Mouse (Mus musculus): Measurements from ENCODE around the gene Ifrd2. TPM values are rescaled to one million over a fixed set of nuclear protein-coding genes. Genes with fewer than 3 reads are reported as not detected.

Gene Ifrd2
- polyA plus RNA-seq, 1 experiment from 2014 or later: 40.0 TPM

DNA sequence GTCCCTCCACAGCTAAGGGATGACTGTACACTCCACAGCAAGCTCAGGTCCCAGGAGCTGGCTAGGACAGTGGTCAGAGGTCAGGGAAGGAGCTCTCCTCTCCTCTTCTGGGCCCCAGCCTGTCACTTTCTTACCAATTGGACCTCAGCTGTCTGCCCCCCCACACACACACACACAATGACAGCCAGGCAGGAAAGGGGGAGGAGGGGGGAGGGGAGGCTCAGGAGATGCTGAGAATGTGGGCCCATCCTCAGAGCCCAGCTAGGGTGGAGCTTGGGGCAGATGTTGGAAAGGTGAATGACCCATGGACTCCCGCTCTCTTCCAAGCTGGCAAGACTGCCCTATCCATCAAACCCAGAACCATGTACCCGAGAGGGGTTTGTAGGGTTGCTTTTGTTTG is 19.6 kb downstream of the Ifrd2 start:
- ATAC-seq (ENCODE audit: borderline replicate concordance, extremely low read depth, low FRiP score, low TSS enrichment): no peak
- no peaks in the 10 kb centered on the region for H3K36me3 ChIP-seq
- peaks cover 58% of the 10 kb centered on the region for H3K4me1 ChIP-seq
- H3K4me3 ChIP-seq: peak overlapping the region; percentile 11
- peak overlapping the region; percentile 29 for H3K4me2 ChIP-seq
- no peaks in the 10 kb centered on the region for H3K9me3 ChIP-seq
- no peaks in the 10 kb centered on the region for H3K27me3 ChIP-seq
- 60% methylated on average over 2 of the region's 2 CpGs for WGBS
- no peak overlapping the region for H3K9ac ChIP-seq
- H3K27ac ChIP-seq: peak overlapping the region; percentile 72; the same call in 1 of the 2 replicates

DNA sequence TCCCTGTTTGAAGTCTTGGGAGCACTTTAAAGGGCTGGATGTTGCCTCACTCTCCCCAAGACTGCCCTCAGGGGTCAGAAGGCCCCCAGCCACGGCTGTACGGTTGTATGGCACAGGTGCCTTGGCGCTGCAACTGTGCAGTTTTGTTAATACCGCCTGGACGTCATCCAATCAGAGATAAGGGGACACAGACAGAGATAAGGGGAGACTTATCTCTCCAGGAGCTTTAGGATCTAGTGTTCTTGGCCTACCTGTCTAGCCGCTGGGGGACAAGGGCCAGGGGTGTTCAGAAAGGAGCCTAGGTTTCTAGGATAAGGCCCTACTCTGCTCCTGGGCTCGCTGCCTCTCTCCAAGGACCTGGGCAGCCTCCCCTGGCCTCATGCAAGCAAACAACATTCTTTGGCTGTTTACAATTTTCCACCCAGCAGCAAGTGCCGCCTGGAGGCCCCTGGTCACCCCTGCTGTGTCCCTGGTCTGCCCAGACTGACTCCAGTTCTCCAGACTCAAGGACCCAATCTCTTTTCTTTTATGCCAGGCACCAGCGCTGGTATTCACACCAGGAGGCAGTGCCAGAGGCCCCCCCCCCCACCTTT is 20.3 kb downstream of the Ifrd2 start:
- Histone ChIP-seq H3K36me3 (no peaks in the 10 kb centered on the region), H3K4me2 (peak overlapping the region; percentile 29), H3K9me3 (no peaks in the 10 kb centered on the region), H3K9ac (no peak overlapping the region), H3K4me1 (peaks cover 57% of the 10 kb centered on the region), H3K4me3 (no peak overlapping the region), H3K27me3 (no peaks in the 10 kb centered on the region), H3K27ac (peak overlapping the region; percentile 72)
- WGBS: 25% methylated on average over 9 of the region's 9 CpGs
- no peak for ATAC-seq (ENCODE audit: borderline replicate concordance, extremely low read depth, low FRiP score, low TSS enrichment)

DNA sequence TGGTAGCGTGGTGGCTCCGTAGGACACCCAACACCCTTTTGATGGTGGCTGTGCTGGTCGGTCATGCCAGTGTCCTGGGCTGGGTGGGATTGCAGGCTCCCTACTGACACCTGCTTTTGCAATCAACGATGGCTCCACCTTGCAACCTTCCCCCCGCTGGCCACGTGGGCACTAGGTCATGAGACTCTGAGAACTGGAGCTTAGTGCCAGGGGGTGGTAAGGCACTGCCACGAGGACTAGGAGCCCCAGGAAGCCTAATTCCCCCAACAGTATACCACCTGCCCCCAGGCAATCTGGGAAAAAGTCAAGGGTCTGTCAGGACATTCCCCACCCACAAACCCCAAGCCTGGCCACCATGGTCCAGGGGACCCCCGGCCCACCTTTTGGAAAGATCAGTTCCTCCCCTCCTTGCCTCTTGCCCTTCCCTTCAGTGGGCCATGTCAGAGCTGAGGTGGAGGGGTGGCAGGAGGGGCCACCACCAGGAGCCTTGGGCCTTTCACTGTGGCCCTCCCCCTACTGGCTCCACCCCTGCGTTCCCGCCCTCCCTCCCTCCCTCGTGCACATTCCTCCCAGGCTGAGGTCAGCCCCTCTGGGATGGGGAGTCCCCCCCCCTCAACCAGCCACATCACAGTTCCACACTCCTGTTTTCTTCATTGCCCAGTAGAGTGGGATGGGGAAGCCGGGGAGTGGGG is 21.4 kb downstream of the Ifrd2 start, which contains the start of gene Sema3b:
Sema3b (minus strand) TSS at position 489 of the 692 bp plus-strand sequence.
- Histone ChIP-seq H3K27ac (peak within 1 kb of the TSS; percentile 72), H3K27me3 (no peaks in the 10 kb centered on the region), H3K4me3 (no peak within 1 kb of the TSS), H3K4me1 (peaks cover 69% of the 10 kb centered on the region), H3K36me3 (peaks cover 2% of the 10 kb centered on the region), H3K4me2 (peak within 1 kb of the TSS; percentile 12), H3K9ac (no peak within 1 kb of the TSS), H3K9me3 (no peaks in the 10 kb centered on the region)
- WGBS: 42% methylated on average over 11 of the region's 12 CpGs
- no peak for ATAC-seq (ENCODE audit: borderline replicate concordance, extremely low read depth, low FRiP score, low TSS enrichment)

DNA sequence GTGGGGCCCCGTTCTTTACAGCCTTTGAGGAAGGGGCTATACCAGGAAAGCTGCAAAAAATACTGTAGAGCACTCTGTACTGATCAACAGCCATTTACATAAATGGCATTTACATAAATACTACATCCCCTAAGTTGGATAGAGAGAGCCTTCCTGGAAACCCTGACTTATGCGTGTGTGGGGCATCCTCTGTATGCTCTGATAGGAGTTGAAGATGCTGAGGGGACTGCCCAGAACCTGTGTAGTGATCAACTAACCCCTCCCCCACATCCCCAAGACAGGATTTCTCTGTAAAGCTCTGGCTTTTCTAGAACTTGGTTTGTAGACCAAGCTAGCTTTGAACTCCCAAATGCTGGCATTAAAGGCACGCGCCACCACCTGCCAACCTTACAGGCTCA is 22.0 kb downstream of the Ifrd2 start:
- Histone ChIP-seq H3K9me3 (no peaks in the 10 kb centered on the region), H3K27me3 (no peaks in the 10 kb centered on the region), H3K4me1 (peaks cover 65% of the 10 kb centered on the region), H3K4me3 (no peak overlapping the region), H3K4me2 (no peak overlapping the region), H3K27ac (no peak overlapping the region), H3K9ac (no peak overlapping the region), H3K36me3 (peaks cover 8% of the 10 kb centered on the region)
- ATAC-seq (ENCODE audit: borderline replicate concordance, extremely low read depth, low FRiP score, low TSS enrichment): no peak
- 65% methylated on average over 4 of the region's 4 CpGs for WGBS

DNA sequence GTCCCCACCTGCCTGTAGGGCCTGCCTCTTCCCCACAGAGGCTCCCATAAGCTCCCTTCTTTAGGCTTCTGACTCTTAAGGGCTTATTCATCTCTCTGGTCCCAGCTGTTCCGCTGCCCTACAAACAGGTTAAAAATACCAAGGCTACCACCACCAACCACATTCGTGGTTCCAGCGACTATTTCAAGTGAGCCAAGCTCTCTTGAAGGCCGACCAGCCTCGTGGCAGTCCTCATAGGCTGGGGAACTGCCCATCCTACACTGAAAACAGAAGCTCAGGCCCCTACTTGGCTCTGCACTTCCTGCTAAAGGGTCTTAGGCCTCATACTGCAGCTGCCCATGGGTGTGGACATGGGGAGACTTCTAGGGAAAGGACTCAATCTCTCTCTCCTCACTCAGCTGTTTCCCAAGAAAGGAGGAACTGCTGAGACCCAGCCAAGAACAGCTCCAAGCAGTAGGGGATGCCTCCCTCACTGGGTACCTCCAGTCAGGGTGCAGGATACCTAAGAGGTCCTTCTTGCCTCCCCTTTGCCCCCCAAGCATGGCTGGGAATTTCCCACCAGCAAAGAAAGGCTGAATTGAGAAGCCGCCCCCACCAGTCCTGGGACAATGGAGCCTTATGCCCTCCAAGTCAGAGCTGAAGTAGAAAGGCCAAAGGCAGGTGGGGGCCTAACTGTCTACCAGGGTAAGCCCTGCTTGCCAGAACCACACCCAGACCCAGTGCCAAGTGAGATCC is 24.2 kb downstream of the Ifrd2 start:
- WGBS: 53% methylated on average over 6 of the region's 6 CpGs
- peak overlapping the region; percentile 39; the same call in 1 of the 2 replicates for H3K4me3 ChIP-seq
- peaks cover 30% of the 10 kb centered on the region for H3K36me3 ChIP-seq
- H3K27ac ChIP-seq: peak overlapping the region; percentile 92
- H3K4me1 ChIP-seq: peaks cover 55% of the 10 kb centered on the region
- ATAC-seq (ENCODE audit: borderline replicate concordance, extremely low read depth, low FRiP score, low TSS enrichment): no peak
- H3K27me3 ChIP-seq: no peaks in the 10 kb centered on the region
- no peaks in the 10 kb centered on the region for H3K9me3 ChIP-seq
- H3K4me2 ChIP-seq: peak overlapping the region; percentile 85
- peak overlapping the region; percentile 61 for H3K9ac ChIP-seq

DNA sequence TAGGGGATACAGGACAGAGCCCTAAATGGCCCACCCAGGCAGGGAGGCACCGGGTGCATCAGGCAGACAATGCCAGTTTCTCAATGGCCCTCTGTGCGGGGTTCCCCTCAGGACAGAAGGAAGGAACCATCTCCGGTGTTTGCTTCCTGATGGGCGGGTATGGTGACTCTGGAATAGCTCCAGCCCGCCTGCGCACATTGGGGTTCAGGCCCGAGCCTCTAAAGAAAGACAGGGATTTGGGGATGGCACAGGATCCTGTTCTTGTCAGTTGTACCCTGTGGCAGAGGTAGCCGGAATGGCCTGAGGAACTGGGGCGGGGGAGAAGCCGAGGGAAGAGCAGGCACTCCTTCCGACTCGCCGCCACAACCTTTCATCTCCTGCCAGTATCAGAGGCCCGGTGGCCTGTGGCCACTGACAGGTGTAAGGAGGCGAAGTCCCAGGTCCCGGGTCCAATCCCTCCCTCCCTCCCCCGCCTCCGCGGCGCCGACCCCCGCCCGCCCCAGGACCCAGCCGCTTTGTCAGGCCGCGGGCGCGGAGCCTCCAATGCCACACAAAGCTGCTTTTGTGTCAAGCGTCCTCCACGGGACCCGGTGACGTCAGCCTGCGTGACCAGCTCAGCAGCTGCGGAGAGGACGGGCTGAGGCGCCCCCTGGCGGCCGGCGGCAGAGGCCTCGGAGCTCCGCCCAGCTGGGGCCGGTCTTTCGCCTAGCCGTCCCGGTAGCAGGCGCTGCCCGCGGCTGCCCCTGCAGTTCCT is 24.9 kb downstream of the Ifrd2 start:
- 8% methylated on average over 40 of the region's 48 CpGs for WGBS
- no peaks in the 10 kb centered on the region for H3K9me3 ChIP-seq
- peak overlapping the region; percentile 85 for H3K4me2 ChIP-seq
- ATAC-seq (ENCODE audit: borderline replicate concordance, extremely low read depth, low FRiP score, low TSS enrichment): peak; percentile 93
- peak overlapping the region; percentile 39 for H3K4me3 ChIP-seq
- peak overlapping the region; percentile 61 for H3K9ac ChIP-seq
- peak overlapping the region; percentile 92 for H3K27ac ChIP-seq
- no peaks in the 10 kb centered on the region for H3K27me3 ChIP-seq
- peaks cover 35% of the 10 kb centered on the region for H3K36me3 ChIP-seq
- peaks cover 49% of the 10 kb centered on the region for H3K4me1 ChIP-seq

DNA sequence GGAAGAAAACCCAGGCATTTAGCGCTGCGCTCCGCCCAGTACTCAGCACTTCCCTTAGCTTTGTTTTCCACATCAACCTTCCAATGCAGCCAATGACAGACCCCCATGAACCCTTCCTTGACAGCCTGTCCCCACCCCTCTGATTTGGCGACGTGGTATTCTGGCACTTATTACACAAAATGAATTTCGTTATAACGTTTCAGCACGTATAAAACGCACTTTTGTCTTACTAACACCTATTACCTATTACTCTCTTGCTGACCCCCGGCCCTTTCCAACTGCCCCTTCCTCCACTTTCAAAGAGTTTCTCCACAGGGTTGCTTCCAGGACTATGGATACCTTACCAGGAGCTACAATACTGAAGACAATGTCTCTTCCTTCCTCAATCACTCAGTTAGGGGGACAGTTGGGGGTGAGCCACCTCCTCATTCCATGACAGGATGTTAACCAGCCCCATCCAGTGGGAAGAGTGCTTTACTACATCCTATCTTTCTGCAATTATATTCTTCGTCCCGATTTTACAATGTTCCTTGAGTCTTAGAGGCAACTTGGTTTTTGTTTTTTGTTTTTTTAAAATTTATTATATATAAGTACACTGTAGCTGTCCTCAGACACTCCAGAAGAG is 25.6 kb downstream of the Ifrd2 start:
- peak; percentile 29; the same call in 1 of the 2 replicates for ATAC-seq (ENCODE audit: borderline replicate concordance, extremely low read depth, low FRiP score, low TSS enrichment)
- no peaks in the 10 kb centered on the region for H3K27me3 ChIP-seq
- H3K4me3 ChIP-seq: peak overlapping the region; percentile 39
- H3K9ac ChIP-seq: peak overlapping the region; percentile 18; the same call in 1 of the 2 replicates
- peaks cover 42% of the 10 kb centered on the region for H3K36me3 ChIP-seq
- peaks cover 46% of the 10 kb centered on the region for H3K4me1 ChIP-seq
- 8% methylated on average over 12 of the region's 12 CpGs for WGBS
- peak overlapping the region; percentile 85 for H3K4me2 ChIP-seq
- H3K27ac ChIP-seq: peak overlapping the region; percentile 92
- no peaks in the 10 kb centered on the region for H3K9me3 ChIP-seq

DNA sequence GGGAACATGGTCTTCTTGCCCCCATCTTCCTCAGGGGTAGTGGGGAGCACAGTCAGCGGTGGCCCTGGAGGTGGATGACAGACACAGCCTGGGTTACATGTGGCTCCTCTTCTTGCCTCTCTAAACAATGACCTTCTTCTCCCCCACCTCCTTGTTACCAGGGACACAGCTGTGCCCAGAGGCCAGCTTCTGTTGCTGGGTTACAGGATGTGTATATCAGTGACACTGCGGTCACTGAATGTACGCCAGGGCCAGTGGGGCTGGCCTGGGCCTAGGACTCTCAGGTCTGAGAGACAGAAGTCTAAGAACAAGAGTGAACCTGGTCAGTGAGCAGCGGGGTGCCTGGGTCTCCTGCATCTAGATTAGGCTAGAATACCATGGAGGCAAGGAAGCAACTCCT is 27.6 kb downstream of the Ifrd2 start:
- WGBS: 89% methylated on average over 4 of the region's 4 CpGs
- H3K36me3 ChIP-seq: peaks cover 61% of the 10 kb centered on the region
- no peak overlapping the region for H3K9ac ChIP-seq
- H3K4me1 ChIP-seq: peaks cover 50% of the 10 kb centered on the region
- H3K27me3 ChIP-seq: no peaks in the 10 kb centered on the region
- ATAC-seq (ENCODE audit: borderline replicate concordance, extremely low read depth, low FRiP score, low TSS enrichment): no peak
- H3K4me2 ChIP-seq: no peak overlapping the region
- no peaks in the 10 kb centered on the region for H3K9me3 ChIP-seq
- H3K4me3 ChIP-seq: no peak overlapping the region
- H3K27ac ChIP-seq: 0 out of 2 replicates have a peak overlapping the region, but pooled peaks have one; percentile 3

DNA sequence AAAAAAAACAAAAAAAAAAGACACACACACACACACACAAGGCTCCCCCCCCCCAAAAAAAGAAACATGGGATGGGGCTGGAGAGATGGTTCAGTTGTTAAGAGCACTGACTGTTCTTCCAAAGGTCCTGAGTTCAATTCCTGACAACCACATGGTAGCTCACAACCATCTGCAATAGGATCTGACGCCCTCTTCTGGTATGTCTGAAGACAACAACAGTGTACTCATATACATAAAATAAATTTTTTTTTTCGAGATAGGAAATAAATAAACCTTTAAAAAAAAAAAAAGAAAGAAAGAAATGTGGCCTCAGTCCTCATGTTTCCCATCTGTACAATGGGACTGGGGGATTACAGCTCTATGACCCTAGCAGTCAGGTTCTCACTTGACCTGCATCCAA is 30.0 kb downstream of the Ifrd2 start:
- ATAC-seq (ENCODE audit: borderline replicate concordance, extremely low read depth, low FRiP score, low TSS enrichment): no peak
- no peak overlapping the region for H3K27ac ChIP-seq

DNA sequence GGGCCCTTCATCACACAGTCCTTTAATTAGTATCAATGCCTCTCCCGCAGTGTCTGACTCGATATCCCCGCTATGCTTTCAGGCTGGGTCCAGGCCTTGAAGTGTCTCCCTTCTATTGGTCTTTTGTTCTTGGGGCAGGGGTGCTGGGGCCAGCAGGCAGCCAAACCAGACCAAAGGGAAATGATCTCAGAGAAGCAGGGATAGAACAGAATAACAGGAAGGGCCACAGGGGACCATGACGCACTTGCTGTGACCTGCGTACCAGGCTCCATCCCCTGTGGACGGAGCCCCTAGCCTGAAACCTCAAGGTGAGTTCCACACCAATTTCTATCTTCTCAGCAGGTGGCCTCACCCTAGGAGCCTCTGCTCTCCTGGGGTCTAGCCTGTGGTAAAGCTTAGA is 30.7 kb downstream of the Ifrd2 start:
- H3K9ac ChIP-seq: no peak overlapping the region
- no peak overlapping the region for H3K4me2 ChIP-seq

More for the DNA sequence above, 30.0 kb downstream of the Ifrd2 start:
- 77% methylated on average over 2 of the region's 2 CpGs for WGBS
- Histone ChIP-seq H3K9ac (no peak overlapping the region), H3K9me3 (no peaks in the 10 kb centered on the region), H3K36me3 (peaks cover 73% of the 10 kb centered on the region), H3K4me2 (no peak overlapping the region), H3K4me3 (no peak overlapping the region), H3K27me3 (no peaks in the 10 kb centered on the region), H3K4me1 (peaks cover 49% of the 10 kb centered on the region)

More for the DNA sequence above, 30.7 kb downstream of the Ifrd2 start:
- no peaks in the 10 kb centered on the region for H3K9me3 ChIP-seq
- 74% methylated on average over 6 of the region's 6 CpGs for WGBS
- peaks cover 45% of the 10 kb centered on the region for H3K4me1 ChIP-seq
- H3K27me3 ChIP-seq: no peaks in the 10 kb centered on the region
- no peak overlapping the region for H3K4me3 ChIP-seq
- H3K27ac ChIP-seq: peak overlapping the region; percentile 88
- H3K36me3 ChIP-seq: peaks cover 75% of the 10 kb centered on the region
- ATAC-seq (ENCODE audit: borderline replicate concordance, extremely low read depth, low FRiP score, low TSS enrichment): no peak
